ENCODE assay signal across 8 mouse cellular contexts in genomic region chr7:69490566-69491466, GRCm38 (mm10).
A peak's percentile ranks its signal among the peaks of the same experiment; 100 is the strongest.
DNase-seq lines count a peak whose midpoint lies in the region; ATAC-seq and TF ChIP-seq lines count a peak whose summit lies in the region.

No protein-coding gene starts in this region.

- no peak overlapping the region for H3K9ac ChIP-seq in embryonic facial prominence, embryonic 13.5 days
- H3K9ac ChIP-seq in heart, postnatal 0 days (replicated peaks; ENCODE audit: low read depth, low read length), result no peak overlapping the region
- no peak overlapping the region for H3K9ac ChIP-seq in liver, embryonic 13.5 days
- no peak overlapping the region for H3K9ac ChIP-seq in neural tube, embryonic 14.5 days (replicated peaks; ENCODE audit: low read depth, low read length)

- H3K36me3 ChIP-seq in embryonic facial prominence, embryonic 13.5 days, result no peaks in the 10 kb centered on the region
- no peaks in the 10 kb centered on the region for H3K36me3 ChIP-seq in heart, postnatal 0 days (replicated peaks; ENCODE audit: control insufficient read depth, insufficient read depth, low read length)
- no peaks in the 10 kb centered on the region for H3K36me3 ChIP-seq in liver, embryonic 13.5 days
- no peaks in the 10 kb centered on the region for H3K36me3 ChIP-seq in neural tube, embryonic 14.5 days (ENCODE audit: control insufficient read depth, insufficient read depth, low read length)

- H3K27ac ChIP-seq in embryonic facial prominence, embryonic 13.5 days, result no peak overlapping the region
- H3K27ac ChIP-seq in heart, postnatal 0 days (ENCODE audit: low read depth), result no peak overlapping the region
- no peak overlapping the region for H3K27ac ChIP-seq in liver, embryonic 13.5 days
- H3K27ac ChIP-seq in neural tube, embryonic 14.5 days (ENCODE audit: low read depth, low read length), result no peak overlapping the region

- TF ChIP-seq EP300 in heart, postnatal 0 days (IDR thresholded peaks at IDR 0.05; ENCODE audit: low read depth), result no peak

- ATAC-seq in embryonic facial prominence, embryonic 13.5 days (ENCODE audit: insufficient number of reproducible peaks, insufficient read depth, low FRiP score, low TSS enrichment, low read depth), result no peak
- ATAC-seq in heart, postnatal 0 days (ENCODE audit: insufficient read depth, low read depth), result no peak
- ATAC-seq in liver, embryonic 13.5 days (ENCODE audit: low read depth), result no peak
- ATAC-seq in neural tube, embryonic 14.5 days (ENCODE audit: low read depth), result peak; percentile 95

- H3K4me3 ChIP-seq in embryonic facial prominence, embryonic 13.5 days, result no peak overlapping the region
- no peak overlapping the region for H3K4me3 ChIP-seq in heart, postnatal 0 days (ENCODE audit: low read depth, low read length)
- H3K4me3 ChIP-seq in liver, embryonic 13.5 days (replicated peaks), result no peak overlapping the region
- no peak overlapping the region for H3K4me3 ChIP-seq in neural tube, embryonic 14.5 days (ENCODE audit: low read depth, low read length)

- peaks cover 22% of the 10 kb centered on the region for H3K27me3 ChIP-seq in embryonic facial prominence, embryonic 13.5 days
- no peaks in the 10 kb centered on the region for H3K27me3 ChIP-seq in heart, postnatal 0 days (ENCODE audit: control insufficient read depth, insufficient read depth, low read length)
- no peaks in the 10 kb centered on the region for H3K27me3 ChIP-seq in liver, embryonic 13.5 days
- 0 out of 2 replicates have a peak, but pooled peaks cover 2% of the 10 kb centered on the region for H3K27me3 ChIP-seq in neural tube, embryonic 14.5 days (ENCODE audit: control insufficient read depth, insufficient read depth, low read length)

- peak; percentile 93 for TF ChIP-seq CTCF in heart, postnatal 0 days (IDR thresholded peaks at IDR 0.05; ENCODE audit: low read depth)

- H3K4me2 ChIP-seq in embryonic facial prominence, embryonic 13.5 days, result peak overlapping the region; percentile 32; the same call in 1 of the 2 replicates
- H3K4me2 ChIP-seq in heart, postnatal 0 days (ENCODE audit: low read depth, low read length), result no peak overlapping the region
- H3K4me2 ChIP-seq in liver, embryonic 13.5 days, result no peak overlapping the region
- H3K4me2 ChIP-seq in neural tube, embryonic 14.5 days (ENCODE audit: low read depth, low read length), result no peak overlapping the region

- DNase-seq in thymus, postnatal 4 days, result peak; percentile 43
- no peak for DNase-seq in thymus, adult 18-20 months
- peak; percentile 37 for DNase-seq in heart, postnatal 0 days (ENCODE audit: low spot score)
- DNase-seq in kidney, postnatal 25 days, result peak; percentile 78 to 87
- peak; percentile 1 for DNase-seq in liver, embryonic 13.5 days
- peak; percentile 75 for DNase-seq in urinary bladder, postnatal 25 days (ENCODE audit: low spot score)

- no peaks in the 10 kb centered on the region for H3K9me3 ChIP-seq in embryonic facial prominence, embryonic 13.5 days
- no peaks in the 10 kb centered on the region for H3K9me3 ChIP-seq in heart, postnatal 0 days (replicated peaks; ENCODE audit: control insufficient read depth, low read length)
- H3K9me3 ChIP-seq in liver, embryonic 13.5 days (replicated peaks), result no peaks in the 10 kb centered on the region
- no peaks in the 10 kb centered on the region for H3K9me3 ChIP-seq in neural tube, embryonic 14.5 days (ENCODE audit: control insufficient read depth, low read length)

- no peaks in the 10 kb centered on the region for H3K4me1 ChIP-seq in embryonic facial prominence, embryonic 13.5 days
- no peaks in the 10 kb centered on the region for H3K4me1 ChIP-seq in heart, postnatal 0 days (ENCODE audit: control insufficient read depth, insufficient read depth)
- no peaks in the 10 kb centered on the region for H3K4me1 ChIP-seq in liver, embryonic 13.5 days (replicated peaks)
- H3K4me1 ChIP-seq in neural tube, embryonic 14.5 days (ENCODE audit: control insufficient read depth, insufficient read depth, low read length), result no peaks in the 10 kb centered on the region; the same call in 1 of the 2 replicates

- 28% methylated on average over 16 of the region's 16 CpGs for WGBS in embryonic facial prominence, embryonic 13.5 days
- 35% methylated on average over 16 of the region's 16 CpGs for WGBS in heart, postnatal 0 days
- 36% methylated on average over 16 of the region's 16 CpGs for WGBS in liver, embryonic 13.5 days (ENCODE audit: insufficient replicate concordance)
- WGBS in neural tube, embryonic 14.5 days, result 33% methylated on average over 16 of the region's 16 CpGs

Comparison
In these comparisons a context has a peak if more than half of its experiments do, and no peak if none do; other contexts are left out.
1. DNase-seq: peak in thymus, postnatal 4 days (single experiment), heart, postnatal 0 days (single experiment), kidney, postnatal 25 days (2 of 2), liver, embryonic 13.5 days (single experiment) and urinary bladder, postnatal 25 days (single experiment); none in thymus, adult 18-20 months (0 of 2).